ENCODE assay signal across 15 mouse cellular contexts in genomic region chr13:43057104-43057503, GRCm38 (mm10).
A peak's percentile ranks its signal among the peaks of the same experiment; 100 is the strongest.
DNase-seq lines count a peak whose midpoint lies in the region; TF ChIP-seq lines count a peak whose summit lies in the region.
"Had no signal": no experiment of that assay in that cellular context is flagged by ENCODE, and none has a peak within 500 bp of the region (broad histone marks: within the 10 kb centered on the region; RNA-seq: fewer than 3 reads in every experiment).

No protein-coding gene starts in this region.

- DNase-seq in heart, adult 11 months, result peak; percentile 82
- DNase-seq in heart, adult 2 months, result no peak
- DNase-seq: adrenal gland, adult 2 months; adrenal gland, adult 8-10 months; adrenal gland, postnatal 10 days; adrenal gland, postnatal 14 days; adrenal gland, postnatal 25 days; adrenal gland, postnatal 36 days; B cell, adult 2 months; cerebellum, adult 11 months; cerebellum, adult 11-12 months; cerebellum, adult 18-20 months; cerebellum, adult 2 months had no signal

- no peaks in the 10 kb centered on the region for H3K27me3 ChIP-seq in heart, adult 2 months (ENCODE audit: control insufficient read depth, insufficient read depth, low read length)
- H3K27me3 ChIP-seq: CH12.LX had no signal

- no peaks in the 10 kb centered on the region for H3K79me2 ChIP-seq in heart, adult 2 months (replicated peaks; ENCODE audit: control insufficient read depth, insufficient read depth, low read length)

- no peak for TF ChIP-seq POLR2A in heart, adult 2 months (IDR thresholded peaks at IDR 0.05; ENCODE audit: insufficient read depth, low read depth, low read length)

- H3K4me1 ChIP-seq in heart, adult 2 months (ENCODE audit: control insufficient read depth, insufficient read depth, low read length), result no peaks in the 10 kb centered on the region

- no peak overlapping the region for H3K27ac ChIP-seq in heart, adult 2 months

- no peak overlapping the region for H3K4me3 ChIP-seq in heart, adult 2 months

- intact Hi-C loops in heart, adult 2 months (cut with DNase I), result no loop called here

- no peaks in the 10 kb centered on the region for H3K36me3 ChIP-seq in heart, adult 2 months (ENCODE audit: control insufficient read depth, insufficient read depth, low read length)
- H3K36me3 ChIP-seq: G1E had no signal

- TF ChIP-seq EP300 in heart, adult 2 months (IDR thresholded peaks at IDR 0.05; ENCODE audit: insufficient read depth, low read depth, low read length), result no peak

- WGBS in heart, adult 2 months, result 76% methylated on average over 2 of the region's 2 CpGs

- no peak for TF ChIP-seq CTCF in heart, adult 2 months (IDR thresholded peaks at IDR 0.05)

- no peak overlapping the region for H3K9ac ChIP-seq in heart, adult 2 months (ENCODE audit: low read depth, low read length)
